Mouse (Mus musculus): ENCODE data around the gene Rheb.
"Not testable (repeated sequence)": the region's sequence is repeated elsewhere in the genome, so short reads cannot be mapped to it uniquely, and the experiment has no call there.

The Rheb gene

DNA sequence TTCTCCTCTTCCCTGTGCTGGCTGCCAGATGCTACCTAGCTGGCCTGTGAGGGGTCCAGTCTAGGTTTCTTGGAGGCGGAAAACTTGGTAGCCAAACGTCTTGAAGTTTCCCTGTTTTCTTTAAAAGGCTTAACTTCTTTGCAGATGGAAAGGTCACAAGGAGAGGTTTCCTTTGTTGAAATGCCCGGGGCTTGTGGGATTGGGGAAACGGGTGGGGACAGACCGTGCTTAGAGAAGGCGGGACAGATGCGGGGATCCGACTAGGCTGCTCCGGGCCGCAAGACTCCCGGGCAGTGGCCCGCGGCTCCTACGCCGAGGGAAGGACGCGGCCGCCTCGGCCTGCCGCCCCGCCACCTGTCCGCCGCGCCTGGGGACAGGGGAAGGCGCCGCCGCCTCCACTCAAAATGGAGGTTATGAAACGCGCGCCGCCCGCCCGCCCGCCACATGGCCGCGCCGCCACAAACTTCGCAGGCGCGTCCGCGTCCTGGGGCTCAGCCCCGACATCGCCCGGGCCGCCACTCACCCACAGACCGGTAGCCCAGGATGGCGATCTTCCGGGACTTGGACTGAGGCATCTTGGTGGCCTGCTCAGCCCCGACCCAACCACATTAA lies 656 bp downstream of the Rheb start:
- peak in 1 of 2 experiments; percentile 68 for DNase-seq

- DNase-seq, result no peak
These were observed 1.4 kb downstream of the Rheb start for GRCm38 (mm10) chr5:24840975-24841431.

DNA sequence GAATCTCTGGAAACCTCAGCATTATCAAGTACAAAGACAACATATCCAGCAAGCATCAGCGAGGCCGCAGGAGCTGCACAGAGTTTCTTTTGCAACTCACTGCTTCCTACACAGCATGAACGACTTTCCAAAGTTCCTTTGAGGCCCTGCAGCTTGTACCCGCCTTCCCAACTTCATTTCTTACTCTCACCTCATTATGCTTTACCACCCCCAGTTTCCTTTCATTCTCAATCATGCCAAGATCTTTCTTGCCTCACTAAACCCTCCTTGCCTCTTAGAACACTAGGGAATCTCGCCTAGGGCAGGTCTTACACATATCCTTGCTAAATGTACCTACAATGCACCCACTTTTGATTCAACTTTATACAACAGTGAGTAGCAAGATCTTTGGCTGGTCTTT lies 7.9 kb downstream of the Rheb start:
- no peak for DNase-seq

DNA sequence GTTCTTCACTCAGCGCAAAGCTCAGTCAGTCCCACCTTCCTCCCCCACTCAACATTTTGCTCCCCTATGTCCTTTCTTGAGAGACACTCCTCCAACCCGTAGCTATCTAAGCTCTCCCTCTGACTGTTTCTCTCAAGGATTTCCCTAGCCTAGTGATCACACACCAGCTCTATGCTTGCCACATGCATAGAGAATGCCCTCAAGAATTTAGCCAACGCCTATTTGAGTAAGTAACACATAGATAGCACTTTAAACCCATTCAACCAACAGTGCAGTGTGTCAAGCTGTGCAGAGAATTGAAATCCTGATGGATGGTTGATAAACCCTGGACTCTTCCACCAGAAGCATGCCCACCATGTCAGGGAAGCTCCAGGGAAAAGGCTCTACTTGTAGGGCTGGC lies 10.5 kb downstream of the Rheb start:
- no peak for DNase-seq

DNA sequence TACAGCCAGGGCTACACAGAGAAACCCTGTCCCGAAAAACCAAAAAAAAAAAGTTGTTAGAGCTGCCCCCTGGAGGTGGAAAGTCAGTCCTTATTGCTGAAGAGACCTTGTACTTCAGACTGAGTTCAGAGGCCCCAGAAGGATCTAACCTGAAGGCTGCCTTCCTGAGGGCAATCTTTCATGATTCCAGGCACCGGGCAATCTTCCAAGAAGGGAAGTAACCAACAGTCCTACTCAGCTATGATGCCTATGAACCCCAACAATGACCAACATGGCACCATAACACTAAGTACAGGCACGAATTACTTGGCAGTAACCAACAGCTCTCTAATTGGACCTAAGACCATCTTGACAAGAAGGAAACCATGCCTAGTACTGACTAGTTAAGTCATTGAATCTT lies 14.0 kb downstream of the Rheb start:
- no peak for DNase-seq

DNA sequence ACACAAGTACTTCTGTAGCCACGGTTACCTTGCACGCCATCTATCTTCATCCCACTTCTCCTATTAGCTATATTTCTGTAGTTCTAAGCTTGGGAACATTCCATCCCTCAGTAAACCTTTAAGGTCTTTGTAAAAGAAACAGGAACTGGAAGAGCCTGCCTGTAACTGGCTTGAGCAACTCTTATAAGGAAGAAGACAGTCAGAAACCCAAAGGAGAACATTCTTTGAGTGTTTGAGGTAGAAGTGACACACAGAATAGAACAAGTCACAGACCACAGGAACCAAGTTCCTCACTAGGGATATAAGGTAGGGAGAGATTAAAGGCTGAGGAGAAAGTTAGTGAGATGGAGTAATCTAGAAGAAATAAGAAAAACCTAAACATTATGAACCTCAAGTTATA lies 15.3 kb downstream of the Rheb start:
- DNase-seq, result no peak

DNA sequence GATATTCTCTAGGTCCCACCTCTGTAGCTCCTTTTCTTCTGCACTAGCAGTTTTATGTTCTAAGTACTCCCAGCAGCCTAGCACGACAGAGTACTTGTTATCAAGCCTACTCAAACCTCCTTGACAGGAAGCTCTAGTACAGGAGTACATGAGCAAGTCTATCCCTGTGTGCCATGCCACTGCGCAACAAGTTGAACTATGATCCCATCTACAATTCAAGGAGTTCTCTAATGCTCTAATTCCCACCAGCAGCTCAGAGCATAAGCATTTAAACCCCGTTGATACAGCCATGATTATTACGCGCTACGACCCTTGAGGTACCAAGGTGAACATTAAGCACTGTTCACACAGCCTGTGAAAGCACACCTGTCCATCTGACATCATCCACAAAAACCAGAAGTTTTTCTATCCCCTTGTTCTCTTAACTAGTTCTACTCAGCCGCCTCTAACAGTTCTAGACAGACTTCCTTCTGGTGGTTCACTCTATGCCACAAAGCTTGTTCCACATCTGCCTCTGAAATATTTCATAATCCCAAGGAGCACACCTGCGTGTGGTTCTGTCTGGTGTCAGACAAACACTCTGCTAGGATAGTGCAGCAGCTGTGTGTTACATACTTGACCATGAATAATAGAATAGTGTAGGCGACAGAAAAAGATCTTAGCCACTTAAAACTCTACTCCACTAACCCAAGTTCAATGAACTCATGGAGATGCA lies 16.2 kb downstream of the Rheb start:
- DNase-seq, result no peak

DNA sequence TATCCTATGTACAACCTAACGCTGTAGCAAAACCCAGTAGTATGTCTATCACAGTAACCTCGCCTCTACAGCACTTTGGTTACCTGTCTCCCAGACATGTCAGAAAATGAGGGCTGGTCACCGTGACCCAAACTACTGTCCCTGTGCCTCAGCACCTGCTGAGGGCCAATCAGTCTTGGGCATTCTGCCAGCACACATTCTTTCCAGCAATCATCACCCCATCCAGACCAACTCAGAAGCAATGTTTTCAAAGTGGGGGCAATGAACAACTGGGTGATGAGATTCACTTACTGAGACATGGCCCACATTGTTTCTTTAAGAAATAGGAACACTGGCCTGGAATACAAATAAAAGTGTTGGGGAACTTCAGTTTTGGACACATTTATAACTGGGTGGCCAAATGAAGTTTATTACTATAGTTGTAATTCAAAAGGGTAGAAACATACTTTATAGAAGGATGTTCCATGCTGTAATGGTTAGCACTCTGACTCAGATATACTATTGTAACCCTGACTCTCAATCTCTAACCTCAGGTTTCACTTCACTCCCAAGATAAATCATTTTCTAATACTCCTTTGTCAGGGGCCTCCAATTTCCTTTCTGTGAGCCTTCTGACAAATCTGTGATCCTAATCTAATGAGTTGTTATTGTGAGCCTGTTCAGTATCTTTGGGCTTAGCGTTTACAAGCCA lies 16.9 kb downstream of the Rheb start:
- DNase-seq, result peak; percentile 22 to 31

GRCm38 (mm10) chr5:24823864-24824405 lies 18.5 kb downstream of the Rheb start:
- no peak for DNase-seq

- no peak for DNase-seq
These were observed 19.6 kb downstream of the Rheb start for GRCm38 (mm10) chr5:24822781-24823180.

DNA sequence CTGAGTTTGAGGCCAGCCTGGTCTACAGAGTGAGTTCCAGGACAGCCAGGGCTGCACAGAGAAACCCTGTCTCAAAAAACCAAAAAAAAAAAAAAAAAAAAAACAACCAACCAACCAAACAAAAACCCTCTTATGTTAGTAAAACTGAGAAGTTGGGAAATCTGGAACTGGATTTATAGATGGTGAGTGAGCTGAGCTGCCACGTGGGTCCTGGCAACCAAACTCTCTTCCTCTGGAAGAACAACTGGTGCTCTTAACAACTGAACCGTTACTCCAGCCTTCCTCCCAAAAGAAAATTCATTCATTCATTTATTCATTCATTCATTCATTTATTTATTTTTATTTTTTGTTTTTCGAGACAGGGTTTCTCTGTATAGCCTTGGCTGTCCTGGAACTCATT lies 20.2 kb downstream of the Rheb start:
- DNase-seq, result not testable (repeated sequence)

- no peak for DNase-seq
These were observed 21.0 kb downstream of the Rheb start for GRCm38 (mm10) chr5:24821403-24821841.

- DNase-seq, result no peak
These were observed 21.8 kb downstream of the Rheb start for GRCm38 (mm10) chr5:24820627-24821026.

GRCm38 (mm10) chr5:24817191-24817590 lies 25.2 kb downstream of the Rheb start:
- no peak for DNase-seq

DNA sequence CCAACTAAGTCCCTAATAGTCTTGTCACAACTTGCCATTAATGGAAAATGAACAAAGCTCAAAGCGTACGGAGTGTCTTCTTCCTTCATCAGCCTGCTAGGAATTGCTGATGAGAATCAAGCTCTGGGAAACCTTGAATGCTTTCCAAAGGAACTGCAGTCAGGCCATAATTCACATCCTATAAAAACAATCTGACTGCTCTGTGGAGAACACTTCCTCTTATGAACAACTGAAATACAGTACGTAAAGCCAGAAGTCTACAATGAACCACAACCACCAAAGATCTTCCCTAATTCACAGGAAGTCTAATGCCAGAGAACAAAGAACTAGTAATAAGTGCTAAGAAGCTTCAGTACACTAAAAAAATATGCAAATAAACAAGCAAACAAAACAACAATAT lies 28.5 kb downstream of the Rheb start:
- no peak for DNase-seq

DNA sequence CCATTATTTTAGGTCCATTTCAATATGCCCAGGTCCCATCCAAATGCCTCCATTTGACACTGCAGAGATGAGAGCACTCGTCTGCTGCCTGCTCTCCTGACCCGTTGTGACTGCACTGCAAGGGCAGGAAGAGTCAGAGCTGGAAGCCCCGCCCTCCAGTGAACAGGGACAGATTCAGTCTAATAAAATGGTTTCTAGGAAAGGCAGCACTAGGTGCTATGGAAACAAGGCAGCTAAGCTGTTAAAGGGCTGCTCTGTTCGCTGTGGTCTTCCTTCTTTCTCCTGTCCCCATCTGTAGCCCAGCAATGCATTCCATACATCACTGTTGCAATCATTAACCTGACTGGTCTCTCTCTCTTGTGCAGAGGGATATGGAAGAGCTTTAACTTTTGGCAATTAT lies 29.4 kb downstream of the Rheb start:
- no peak for DNase-seq

DNA sequence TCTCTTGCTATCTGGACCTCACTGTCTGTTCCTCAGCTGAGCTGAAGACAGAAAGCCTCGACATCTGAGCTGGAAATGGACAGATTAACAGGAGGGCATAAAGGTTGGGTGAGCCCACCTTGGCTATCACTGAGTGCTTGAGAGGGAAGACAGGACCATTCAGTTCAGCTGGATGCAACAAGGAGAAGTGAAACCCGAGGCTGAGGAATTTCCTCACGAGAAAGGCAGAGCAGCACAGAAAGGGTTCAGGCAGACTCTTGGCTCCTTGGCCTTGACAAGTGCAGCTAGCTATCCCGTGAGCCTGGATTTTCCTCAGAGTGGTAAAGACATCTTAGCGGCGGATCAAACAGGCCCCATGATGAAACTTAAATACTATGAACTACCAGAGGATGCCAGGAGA lies 37.2 kb downstream of the Rheb start:
- DNase-seq, result no peak

DNA sequence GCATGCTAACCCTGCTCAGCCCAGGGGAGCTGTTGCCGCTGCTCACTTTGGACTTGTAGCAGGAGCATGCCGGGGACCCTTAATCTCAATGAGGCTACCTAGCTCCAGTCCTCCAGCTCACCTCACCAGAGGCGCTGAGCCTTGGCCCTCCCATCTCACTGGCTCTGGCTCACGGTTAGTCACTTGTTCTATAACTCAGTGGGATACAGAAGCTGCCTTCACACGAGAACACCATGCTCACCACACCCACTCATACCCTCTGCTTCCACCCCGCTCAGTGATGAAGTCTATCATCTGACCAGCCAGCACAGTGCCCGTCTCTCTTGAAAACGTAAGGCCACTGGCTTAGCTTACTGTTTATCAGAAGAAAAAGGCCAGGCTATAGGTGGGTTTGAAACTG lies 37.8 kb downstream of the Rheb start:
- no peak for DNase-seq

DNA sequence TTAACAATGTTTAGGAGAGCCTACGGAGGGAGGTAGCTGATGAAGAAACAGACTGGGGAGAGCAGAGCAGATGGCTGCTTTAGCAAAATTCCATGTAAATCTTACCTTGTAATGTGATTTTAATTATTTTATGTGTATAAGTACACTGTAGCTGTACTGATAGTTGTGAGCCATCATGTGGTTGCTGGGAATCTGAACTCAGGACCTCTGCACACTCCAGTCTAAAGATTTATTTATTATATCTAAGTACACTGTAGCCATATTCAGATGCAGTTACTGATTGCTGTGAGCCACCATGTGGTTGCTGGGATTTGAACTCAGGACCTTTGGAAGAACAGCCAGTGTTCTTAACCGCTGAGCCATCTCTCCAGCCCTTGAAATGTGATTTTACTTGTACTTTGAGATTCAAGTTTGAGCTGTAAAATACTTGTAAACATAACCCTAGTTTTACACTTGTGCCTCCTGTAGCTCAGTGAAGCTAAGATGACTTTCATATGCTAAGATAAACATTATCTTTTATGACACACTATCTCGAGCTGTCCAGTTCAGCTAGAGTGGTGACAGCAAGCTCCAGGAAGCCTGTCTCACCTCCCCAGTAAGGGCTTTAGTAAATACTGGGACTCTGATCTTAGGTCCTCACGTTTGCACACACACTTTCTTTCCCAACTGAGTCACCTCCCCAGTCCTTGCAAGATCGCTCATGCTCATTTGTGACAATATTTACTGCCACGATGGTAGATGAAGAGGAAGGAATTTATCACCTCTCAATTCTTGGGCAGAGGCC lies 40.4 kb downstream of the Rheb start:
- no peak for DNase-seq

- DNase-seq, result no peak
These were observed 42.0 kb downstream of the Rheb start for GRCm38 (mm10) chr5:24800416-24800815.

GRCm38 (mm10) chr5:24798639-24799038 lies 43.8 kb downstream of the Rheb start:
- DNase-seq, result no peak

DNA sequence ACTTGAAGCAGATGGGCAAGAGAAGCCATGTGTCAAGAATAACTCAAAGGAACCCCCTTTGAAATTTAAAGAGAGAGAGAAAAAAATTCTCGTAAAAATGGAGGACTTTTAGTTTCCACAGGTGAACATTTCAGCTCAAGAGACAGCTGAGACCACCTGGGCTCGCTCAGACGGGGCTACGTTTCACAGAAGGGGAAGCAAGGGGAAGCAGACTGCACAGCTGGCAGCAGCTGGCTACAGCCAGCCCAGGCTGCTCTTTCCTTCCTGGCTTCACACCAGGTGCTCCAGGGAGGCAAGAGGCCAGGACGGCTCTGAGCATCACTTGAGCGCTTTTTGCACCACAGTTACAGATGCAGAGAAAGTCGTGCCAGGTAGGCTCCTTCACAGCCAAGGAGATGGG lies 44.6 kb downstream of the Rheb start:
- no peak for DNase-seq

DNA sequence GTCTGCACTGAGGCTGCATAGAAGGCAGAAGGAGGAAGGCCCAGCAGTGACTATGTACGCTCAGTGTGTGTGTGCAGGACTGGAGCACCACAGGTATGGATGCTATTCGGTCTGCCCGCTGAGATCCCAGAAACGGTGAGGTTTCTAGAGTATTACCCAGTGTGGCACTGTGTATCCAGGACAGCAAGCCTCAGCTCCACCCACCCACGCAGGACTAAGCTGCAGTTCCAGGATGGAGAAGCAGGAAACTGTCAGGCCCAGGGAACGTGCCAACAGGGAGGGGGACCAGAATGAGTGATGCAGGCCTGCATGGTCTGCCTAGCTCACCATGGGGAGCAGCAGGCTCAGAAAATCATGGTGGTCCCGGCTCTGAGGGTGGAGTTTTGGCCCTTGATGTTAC lies 49.5 kb downstream of the Rheb start:
- DNase-seq, result no peak

Data from lung, postnatal 4 days (tissue).